Mouse (Mus musculus): ENCODE measurements around the gene Rab11fip3. TPM values are rescaled to one million over a fixed set of nuclear protein-coding genes. Genes with fewer than 3 reads are reported as not detected.
A peak's percentile ranks its signal among the peaks of the same experiment; 100 is the strongest.

Gene Rab11fip3
- total and polyA plus RNA-seq, 3 experiments: 3.0 to 13.9 (median 9.3) TPM

- Histone ChIP-seq H3K4me3 (ENCODE audit: low read depth, low read length) (no peak overlapping the region), H3K9me3 (replicated peaks) (no peaks in the 10 kb centered on the region), H3K27me3 (ENCODE audit: insufficient read depth, low read length) (no peaks in the 10 kb centered on the region; the same call in 1 of the 2 replicates), H3K4me1 (ENCODE audit: insufficient read depth, low read depth, low read length) (0 out of 2 replicates have a peak, but pooled peaks cover 2% of the 10 kb centered on the region), H3K36me3 (replicated peaks) (peaks cover 16% of the 10 kb centered on the region)
- DNase-seq (ENCODE audit: low spot score) (no peak), ATAC-seq (ENCODE audit: extremely low read depth, insufficient number of reproducible peaks, low FRiP score, poor library complexity, severe bottlenecking) (no peak)
- TF ChIP-seq GATA1 (IDR thresholded peaks at IDR 0.05; ENCODE audit: borderline replicate concordance, low read length) (no peak), TAL1 (conservative IDR thresholded peaks at IDR 0.05; ENCODE audit: low read depth, low read length) (no peak), POLR2AphosphoS5 (IDR thresholded peaks at IDR 0.05; ENCODE audit: insufficient replicate concordance, low read depth, low read length) (no peak), CTCF (IDR thresholded peaks at IDR 0.05; ENCODE audit: low read depth, low read length) (no peak), GATA2 (IDR thresholded peaks at IDR 0.05; ENCODE audit: borderline replicate concordance, low read depth, low read length) (no peak)
Measured at GRCm38 (mm10) chr17:25998425-25998824, 70.9 kb downstream of the Rab11fip3 start.

- peaks cover 48% of the 10 kb centered on the region for H3K36me3 ChIP-seq (replicated peaks)
- ATAC-seq (ENCODE audit: extremely low read depth, insufficient number of reproducible peaks, low FRiP score, poor library complexity, severe bottlenecking): no peak
Measured at GRCm38 (mm10) chr17:25993489-25993888, 75.9 kb downstream of the Rab11fip3 start.

GRCm38 (mm10) chr17:25992274-25992673 is 77.1 kb downstream of the Rab11fip3 start:
- Histone ChIP-seq H3K4me3 (ENCODE audit: low read depth, low read length) (no peak overlapping the region), H3K4me1 (ENCODE audit: insufficient read depth, low read depth, low read length) (peaks cover 19% of the 10 kb centered on the region), H3K27me3 (ENCODE audit: insufficient read depth, low read length) (no peaks in the 10 kb centered on the region), H3K36me3 (replicated peaks) (peaks cover 41% of the 10 kb centered on the region), H3K9me3 (replicated peaks) (peaks cover 4% of the 10 kb centered on the region)
- TF ChIP-seq TAL1 (conservative IDR thresholded peaks at IDR 0.05; ENCODE audit: low read depth, low read length): no peak
- TF ChIP-seq CTCF (IDR thresholded peaks at IDR 0.05; ENCODE audit: low read depth, low read length): no peak
- no peak for TF ChIP-seq POLR2AphosphoS5 (IDR thresholded peaks at IDR 0.05; ENCODE audit: insufficient replicate concordance, low read depth, low read length)
- no peak for TF ChIP-seq GATA2 (IDR thresholded peaks at IDR 0.05; ENCODE audit: borderline replicate concordance, low read depth, low read length)
- TF ChIP-seq GATA1 (IDR thresholded peaks at IDR 0.05; ENCODE audit: borderline replicate concordance, low read length): no peak
- DNase-seq (ENCODE audit: low spot score) (no peak), ATAC-seq (ENCODE audit: extremely low read depth, insufficient number of reproducible peaks, low FRiP score, poor library complexity, severe bottlenecking) (no peak)

More at GRCm38 (mm10) chr17:25993489-25993888, 75.9 kb downstream of the Rab11fip3 start:
- Histone ChIP-seq H3K9me3 (replicated peaks) (peaks cover 4% of the 10 kb centered on the region), H3K27me3 (ENCODE audit: insufficient read depth, low read length) (no peaks in the 10 kb centered on the region; the same call in 1 of the 2 replicates), H3K4me1 (ENCODE audit: insufficient read depth, low read depth, low read length) (peaks cover 19% of the 10 kb centered on the region), H3K4me3 (ENCODE audit: low read depth, low read length) (no peak overlapping the region)
- TF ChIP-seq GATA2 (IDR thresholded peaks at IDR 0.05; ENCODE audit: borderline replicate concordance, low read depth, low read length): no peak
- TF ChIP-seq GATA1 (IDR thresholded peaks at IDR 0.05; ENCODE audit: borderline replicate concordance, low read length): no peak
- no peak for TF ChIP-seq POLR2AphosphoS5 (IDR thresholded peaks at IDR 0.05; ENCODE audit: insufficient replicate concordance, low read depth, low read length)
- TF ChIP-seq CTCF (IDR thresholded peaks at IDR 0.05; ENCODE audit: low read depth, low read length): no peak
- TF ChIP-seq TAL1 (conservative IDR thresholded peaks at IDR 0.05; ENCODE audit: low read depth, low read length): no peak
- no peak for DNase-seq (ENCODE audit: low spot score)

- H3K4me1 ChIP-seq (ENCODE audit: insufficient read depth, low read depth, low read length): peaks cover 27% of the 10 kb centered on the region
- H3K27me3 ChIP-seq (ENCODE audit: insufficient read depth, low read length): no peaks in the 10 kb centered on the region
- DNase-seq (ENCODE audit: low spot score) (peak; percentile 27), ATAC-seq (ENCODE audit: extremely low read depth, insufficient number of reproducible peaks, low FRiP score, poor library complexity, severe bottlenecking) (no peak)
- TF ChIP-seq TAL1 (conservative IDR thresholded peaks at IDR 0.05; ENCODE audit: low read depth, low read length): no peak
- no peak for TF ChIP-seq GATA2 (IDR thresholded peaks at IDR 0.05; ENCODE audit: borderline replicate concordance, low read depth, low read length)
- no peak for TF ChIP-seq POLR2AphosphoS5 (IDR thresholded peaks at IDR 0.05; ENCODE audit: insufficient replicate concordance, low read depth, low read length)
- no peak for TF ChIP-seq CTCF (IDR thresholded peaks at IDR 0.05; ENCODE audit: low read depth, low read length)
- TF ChIP-seq GATA1 (IDR thresholded peaks at IDR 0.05; ENCODE audit: borderline replicate concordance, low read length): no peak
- no peak overlapping the region; the same call in 1 of the 2 replicates for H3K4me3 ChIP-seq (ENCODE audit: low read depth, low read length)
- H3K9me3 ChIP-seq (replicated peaks): peaks cover 4% of the 10 kb centered on the region
- H3K36me3 ChIP-seq (replicated peaks): peaks cover 41% of the 10 kb centered on the region
Measured at GRCm38 (mm10) chr17:25990331-25990730, 79.0 kb downstream of the Rab11fip3 start.

- ATAC-seq (ENCODE audit: extremely low read depth, insufficient number of reproducible peaks, low FRiP score, poor library complexity, severe bottlenecking): peak; percentile 62
Measured at GRCm38 (mm10) chr17:25985306-25986294, 83.8 kb downstream of the Rab11fip3 start, which contains the start of gene Capn15. Gene Capn15 (minus strand): TSS chr17:25985796.

More at GRCm38 (mm10) chr17:25985306-25986294, 83.8 kb downstream of the Rab11fip3 start, which contains the start of gene Capn15:
- Histone ChIP-seq H3K9me3 (replicated peaks) (no peaks in the 10 kb centered on the region), H3K4me3 (ENCODE audit: low read depth, low read length) (peak within 1 kb of the TSS; percentile 77), H3K27me3 (ENCODE audit: insufficient read depth, low read length) (no peaks in the 10 kb centered on the region), H3K4me1 (ENCODE audit: insufficient read depth, low read depth, low read length) (peaks cover 51% of the 10 kb centered on the region), H3K36me3 (replicated peaks) (peaks cover 41% of the 10 kb centered on the region)
- TF ChIP-seq POLR2AphosphoS5 (IDR thresholded peaks at IDR 0.05; ENCODE audit: insufficient replicate concordance, low read depth, low read length): no peak
- TF ChIP-seq TAL1 (conservative IDR thresholded peaks at IDR 0.05; ENCODE audit: low read depth, low read length): no peak
- TF ChIP-seq GATA2 (IDR thresholded peaks at IDR 0.05; ENCODE audit: borderline replicate concordance, low read depth, low read length): no peak
- TF ChIP-seq CTCF (IDR thresholded peaks at IDR 0.05; ENCODE audit: low read depth, low read length): no peak
- TF ChIP-seq GATA1 (IDR thresholded peaks at IDR 0.05; ENCODE audit: borderline replicate concordance, low read length): no peak
- peak; percentile 97 for DNase-seq (ENCODE audit: low spot score)
